Mouse (Mus musculus) CD4-positive, CD25-positive, alpha-beta regulatory T cell, adult 4 months (primary cell): ENCODE data around the gene Nbl1. TPM values are rescaled to one million over a fixed set of nuclear protein-coding genes. Genes with fewer than 3 reads are reported as not detected.

Experiments used
- ATAC-seq: one replicate; pipeline ENCODE4 v1.8.0; 2017
- polyA plus RNA-seq, 2 experiments: library from polyadenylated mRNA; unstranded; fragments of 100-300 nt; shearing (Covaris generic); gene quantifications; one replicate each; pipeline ENCODE4 v1.2.1; 2017

Gene Nbl1
- polyA plus RNA-seq, 2 experiments from 2014 or later, result 0.46 to 0.78 TPM

- ATAC-seq, result no peak
These were observed 3.4 kb upstream of the Nbl1 start for GRCm38 (mm10) chr4:139096201-139096600.

GRCm38 (mm10) chr4:139095406-139095805 is 2.6 kb upstream of the Nbl1 start:
- no peak for ATAC-seq

GRCm38 (mm10) chr4:139093196-139093530 is 370 bp upstream of the Nbl1 start:
- ATAC-seq, result no peak

GRCm38 (mm10) chr4:139091478-139092355 is 1.1 kb downstream of the Nbl1 start:
- ATAC-seq, result no peak

GRCm38 (mm10) chr4:139091066-139091465 is 1.7 kb downstream of the Nbl1 start:
- ATAC-seq, result no peak

GRCm38 (mm10) chr4:139090303-139090940 is 2.4 kb downstream of the Nbl1 start:
- ATAC-seq, result no peak

- no peak for ATAC-seq
These were observed 3.7 kb downstream of the Nbl1 start for GRCm38 (mm10) chr4:139088982-139089671.

GRCm38 (mm10) chr4:139086984-139087383 is 5.8 kb downstream of the Nbl1 start:
- peak; percentile 93 for ATAC-seq

GRCm38 (mm10) chr4:139086037-139086436 is 6.8 kb downstream of the Nbl1 start:
- peak; percentile 68 for ATAC-seq

- no peak for ATAC-seq
These were observed 7.5 kb downstream of the Nbl1 start for GRCm38 (mm10) chr4:139085337-139085736.

GRCm38 (mm10) chr4:139082790-139083564 is 9.8 kb downstream of the Nbl1 start:
- ATAC-seq, result no peak

- no peak for ATAC-seq
These were observed 11.4 kb downstream of the Nbl1 start for GRCm38 (mm10) chr4:139081270-139081931.

- no peak for ATAC-seq
These were observed 12.5 kb downstream of the Nbl1 start for GRCm38 (mm10) chr4:139080259-139080658.

- ATAC-seq, result no peak
These were observed 13.4 kb downstream of the Nbl1 start for GRCm38 (mm10) chr4:139079439-139079838.

- no peak for ATAC-seq
These were observed 14.1 kb downstream of the Nbl1 start for GRCm38 (mm10) chr4:139078726-139079125.

GRCm38 (mm10) chr4:139078313-139078712 is 14.5 kb downstream of the Nbl1 start:
- ATAC-seq, result no peak

GRCm38 (mm10) chr4:139075915-139076314 is 16.9 kb downstream of the Nbl1 start:
- ATAC-seq, result no peak

GRCm38 (mm10) chr4:139075041-139075711 is 17.6 kb downstream of the Nbl1 start, which contains the start of gene Htr6:
Htr6 (minus strand) TSS chr4:139075570.
- no peak for ATAC-seq

GRCm38 (mm10) chr4:139074060-139074459 is 18.7 kb downstream of the Nbl1 start:
- no peak for ATAC-seq

- ATAC-seq, result no peak
These were observed 24.5 kb downstream of the Nbl1 start for GRCm38 (mm10) chr4:139068287-139068686.

GRCm38 (mm10) chr4:139064831-139065230 is 28.0 kb downstream of the Nbl1 start:
- ATAC-seq, result no peak
